Mouse (Mus musculus) thymus, adult 2 months (tissue): ENCODE measurements around the gene Kcnmb3.

ENCODE experiments used
- CTCF ChIP-seq: fragments of 200-500 bp; IDR thresholded peaks from 2 replicates; pipeline ENCODE4 v1.5.1; 2012; ENCODE audit warnings: mild to moderate bottlenecking, control low read depth, low read length, moderate library complexity, borderline replicate concordance; ENCODE audit not compliant: control insufficient read depth, poor library complexity, insufficient read depth; ENCODE audit errors: extremely low read depth
- POLR2A ChIP-seq: fragments of 200-500 bp; IDR thresholded peaks from 2 replicates; pipeline ENCODE4 v1.6.1; 2012; ENCODE audit warnings: mild to moderate bottlenecking, low read length, control low read depth, moderate library complexity; ENCODE audit not compliant: control insufficient read depth, poor library complexity, insufficient read depth; ENCODE audit errors: extremely low read depth

DNA sequence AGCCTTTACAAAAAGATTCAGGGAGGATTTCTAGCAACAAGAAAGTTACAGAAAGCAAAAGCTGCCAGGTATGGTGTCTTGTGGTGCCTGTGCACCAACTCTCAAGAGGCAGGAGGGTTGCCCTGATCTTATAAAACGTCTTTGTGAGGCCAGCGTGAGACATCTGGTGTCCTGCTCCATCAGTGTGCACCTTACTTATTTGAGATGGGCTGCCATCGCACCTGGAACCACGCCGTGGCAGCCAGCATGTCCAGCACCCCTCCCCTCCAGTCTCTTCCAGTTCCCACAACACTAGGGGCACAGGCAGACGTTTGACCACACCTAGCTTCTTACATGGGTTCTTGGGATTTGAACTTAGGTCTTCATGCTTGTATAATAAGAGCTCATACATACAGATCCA is 3.9 kb downstream of the Kcnmb3 start:
- TF ChIP-seq CTCF = no peak
- TF ChIP-seq POLR2A = no peak
